Mouse (Mus musculus) cerebellum, postnatal 4 days (tissue): Measurements from ENCODE around the gene Hist1h2af.
A peak's percentile ranks its signal among the peaks of the same experiment; 100 is the strongest.
"Not testable (repeated sequence)": the region's sequence is repeated elsewhere in the genome, so short reads cannot be mapped to it uniquely, and the experiment has no call there.

Source experiments
- DNase-seq, 2 experiments: peaks; one replicate each; pipeline ENCODE4 v3.0.0; 2022; ENCODE audit warnings: low spot score in 2 of 2, mixed read lengths in 1 of 2

Hist1h2af gene

GRCm38 (mm10) chr13:23575864-23576313 is 42.2 kb downstream of the Hist1h2af start:
- DNase-seq: not testable (repeated sequence)

GRCm38 (mm10) chr13:23576351-23576881 is 42.7 kb downstream of the Hist1h2af start:
- no peak for DNase-seq

DNA sequence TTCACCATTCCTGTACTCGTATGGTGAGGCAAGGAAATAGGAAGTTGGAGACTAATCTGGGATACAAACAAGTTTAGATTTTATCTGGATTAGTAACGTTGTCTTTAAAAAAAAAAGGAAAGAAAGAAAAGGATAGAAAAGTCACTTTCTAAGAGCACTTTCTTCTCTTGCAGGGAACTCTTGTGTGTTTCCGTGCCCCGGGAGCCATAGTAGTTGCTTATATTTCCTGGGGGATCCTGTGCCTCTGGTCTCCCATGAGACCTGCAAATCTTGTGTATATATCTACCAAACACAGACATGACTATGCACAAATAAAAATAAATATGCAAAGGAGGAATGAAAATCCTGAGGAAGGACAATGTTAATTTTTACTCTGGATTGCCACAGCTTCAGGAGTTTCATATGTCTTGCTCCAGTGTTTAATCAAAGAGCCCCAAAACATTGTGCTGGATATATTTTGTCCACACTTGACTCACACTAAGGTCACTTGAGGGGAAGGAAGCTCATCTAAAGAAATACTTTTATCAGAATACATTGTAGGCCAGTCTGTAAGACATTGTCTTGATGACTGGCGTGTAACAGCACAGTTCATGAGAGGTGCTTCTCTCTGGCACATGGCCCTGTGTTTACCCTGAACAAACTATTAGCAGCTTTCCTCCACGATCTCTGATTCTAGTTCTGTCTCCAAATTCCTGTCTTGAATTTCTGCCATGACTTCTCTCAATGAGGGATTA is 43.4 kb downstream of the Hist1h2af start:
- no peak for DNase-seq

GRCm38 (mm10) chr13:23577835-23578234 is 44.1 kb downstream of the Hist1h2af start:
- no peak for DNase-seq

GRCm38 (mm10) chr13:23581408-23582218 is 47.9 kb downstream of the Hist1h2af start, which contains the start of gene Hist1h4d:
TSS of gene Hist1h4d (plus strand) at chr13:23581598.
- DNase-seq: peak; percentile 77 to 95

DNA sequence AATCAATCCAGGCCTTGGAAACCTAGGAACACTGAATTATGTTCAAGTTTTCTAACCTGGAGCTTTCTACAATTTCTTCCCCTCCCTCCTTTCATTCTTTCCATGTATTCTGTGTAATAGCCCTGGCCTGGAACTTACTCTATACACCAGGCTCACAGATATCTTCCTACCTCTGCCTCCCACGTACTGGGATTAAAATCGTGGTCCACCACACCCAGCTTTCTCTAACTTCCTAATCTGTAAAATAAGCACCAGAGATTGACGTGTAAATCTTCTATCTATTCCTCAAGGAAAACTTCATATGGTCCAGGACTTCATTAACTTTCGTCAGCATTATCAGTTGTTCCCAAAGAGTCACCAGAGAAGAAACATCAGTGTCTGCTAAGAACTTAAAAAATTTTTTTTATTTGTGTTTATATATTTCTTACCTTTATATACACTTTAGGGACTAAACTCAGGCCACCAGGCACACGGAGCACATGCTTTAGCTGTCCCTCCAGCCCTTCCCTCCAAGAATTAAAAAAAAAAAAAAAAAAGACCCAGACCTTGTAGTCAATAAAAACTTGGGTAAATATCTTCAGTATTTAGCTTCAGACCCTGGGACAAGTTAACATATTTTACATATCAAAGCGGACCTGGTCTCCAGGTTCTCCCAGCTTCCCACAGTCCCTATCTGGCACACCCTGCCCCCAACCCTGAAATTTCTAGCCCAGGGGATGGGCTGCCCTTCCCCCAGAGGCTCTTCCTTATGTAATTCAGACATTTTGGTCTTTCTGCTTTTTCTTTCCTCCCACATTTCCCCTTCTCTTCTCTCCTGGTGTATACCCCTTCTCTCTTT is 48.7 kb downstream of the Hist1h2af start:
- no peak for DNase-seq

- no peak for DNase-seq
Observed at GRCm38 (mm10) chr13:23583387-23584068, 49.8 kb downstream of the Hist1h2af start.
